Mouse (Mus musculus): ENCODE results near the gene Zbtb8a. TPM values are rescaled to one million over a fixed set of nuclear protein-coding genes. Genes with fewer than 3 reads are reported as not detected.

The Zbtb8a gene
- polyA plus RNA-seq, 1 experiment, result not detected

DNA sequence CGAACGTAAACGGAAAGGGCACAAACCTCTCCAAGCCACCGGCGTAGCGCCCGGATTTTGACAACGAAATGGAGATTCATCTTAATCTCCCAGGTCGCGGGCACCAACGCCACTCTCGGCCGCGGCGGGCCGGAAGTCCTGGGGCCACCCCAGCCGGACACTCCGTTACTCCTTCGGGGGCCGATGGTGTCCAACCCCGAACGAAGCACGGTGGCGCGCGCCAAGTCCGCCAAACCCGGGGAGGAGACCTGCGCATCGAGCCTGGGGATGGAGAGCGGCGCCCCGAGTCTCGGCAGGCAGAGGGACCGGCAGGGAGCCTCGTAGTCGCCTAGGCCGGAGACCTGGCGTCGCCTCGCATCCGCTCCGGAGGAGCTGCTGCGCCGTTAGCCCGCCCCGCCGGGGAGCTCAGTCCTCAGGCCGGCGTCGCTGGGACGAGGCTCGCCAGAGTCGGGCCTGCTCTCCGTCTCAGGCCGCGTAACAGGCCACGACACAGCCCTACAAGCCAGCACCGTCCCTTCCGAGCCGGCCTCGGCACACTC, 43.2 kb downstream of the Zbtb8a start:
- Histone ChIP-seq H3K4me1 (ENCODE audit: control insufficient read depth, insufficient read depth, low read length) (peaks cover 2% of the 10 kb centered on the region; the same call in 1 of the 2 replicates), H3K27ac (ENCODE audit: insufficient read depth, low read depth, low read length) (peak overlapping the region; percentile 52), H3K4me3 (ENCODE audit: insufficient read depth, low read depth, low read length) (peak overlapping the region; percentile 84)
- TF ChIP-seq POLR2A (IDR thresholded peaks at IDR 0.05; ENCODE audit: insufficient read depth, low read depth, low read length) (no peak), CTCF (IDR thresholded peaks at IDR 0.05; ENCODE audit: insufficient read depth, low read depth, low read length) (no peak)
- under 1% methylated on average over 62 of the region's 62 CpGs for WGBS

DNA sequence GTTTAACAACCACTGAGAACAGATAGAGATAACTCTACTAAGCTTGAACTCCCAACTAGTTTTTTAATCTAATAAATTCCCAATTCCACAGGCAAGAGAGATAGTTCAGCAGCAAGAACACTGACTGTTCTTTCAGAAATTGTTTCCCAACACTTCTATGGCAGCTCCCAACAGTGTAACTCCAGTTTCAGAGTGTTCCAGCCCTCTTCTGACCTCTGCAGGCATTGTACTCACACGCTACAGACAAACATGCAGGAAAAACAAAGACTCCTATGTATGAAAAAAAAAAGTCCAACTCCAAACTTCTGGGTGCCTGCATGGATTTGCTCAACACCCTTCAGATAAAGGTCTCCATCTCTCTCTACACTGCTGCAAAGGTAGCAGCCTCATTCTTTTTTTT, 45.1 kb downstream of the Zbtb8a start:
- Histone ChIP-seq H3K4me3 (ENCODE audit: insufficient read depth, low read depth, low read length) (no peak overlapping the region), H3K4me1 (ENCODE audit: control insufficient read depth, insufficient read depth, low read length) (peaks cover 2% of the 10 kb centered on the region; the same call in 1 of the 2 replicates), H3K27ac (ENCODE audit: insufficient read depth, low read depth, low read length) (no peak overlapping the region)
- TF ChIP-seq CTCF (IDR thresholded peaks at IDR 0.05; ENCODE audit: insufficient read depth, low read depth, low read length) (no peak), POLR2A (IDR thresholded peaks at IDR 0.05; ENCODE audit: insufficient read depth, low read depth, low read length) (no peak)
- WGBS, result 9% methylated on average over 1 of the region's 1 CpGs

DNA sequence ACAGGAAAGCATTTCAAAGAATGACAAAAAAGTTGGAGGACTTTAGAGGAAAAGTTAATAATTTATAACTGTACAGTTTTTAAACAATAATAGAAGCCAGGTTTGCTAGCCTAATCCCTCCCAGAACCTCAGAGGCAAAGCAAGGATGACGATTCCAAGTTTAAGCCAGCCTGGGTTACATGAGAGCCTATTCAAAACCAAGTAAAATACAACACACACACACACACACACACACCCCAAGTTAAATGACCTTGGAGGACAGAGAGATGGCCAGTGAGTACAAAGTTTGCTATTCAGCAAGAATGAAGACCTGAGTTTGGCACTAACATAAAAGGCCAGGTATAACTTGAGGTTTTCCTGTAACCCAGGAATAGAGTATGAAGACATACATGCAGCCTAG, 51.7 kb downstream of the Zbtb8a start:
- TF ChIP-seq POLR2A (IDR thresholded peaks at IDR 0.05; ENCODE audit: insufficient read depth, low read depth, low read length), result no peak
- TF ChIP-seq CTCF (IDR thresholded peaks at IDR 0.05; ENCODE audit: insufficient read depth, low read depth, low read length), result no peak
- Histone ChIP-seq H3K4me3 (ENCODE audit: insufficient read depth, low read depth, low read length) (no peak overlapping the region), H3K4me1 (ENCODE audit: control insufficient read depth, insufficient read depth, low read length) (no peaks in the 10 kb centered on the region), H3K27ac (ENCODE audit: insufficient read depth, low read depth, low read length) (no peak overlapping the region)
- WGBS, result 28% methylated on average over 1 of the region's 1 CpGs

DNA sequence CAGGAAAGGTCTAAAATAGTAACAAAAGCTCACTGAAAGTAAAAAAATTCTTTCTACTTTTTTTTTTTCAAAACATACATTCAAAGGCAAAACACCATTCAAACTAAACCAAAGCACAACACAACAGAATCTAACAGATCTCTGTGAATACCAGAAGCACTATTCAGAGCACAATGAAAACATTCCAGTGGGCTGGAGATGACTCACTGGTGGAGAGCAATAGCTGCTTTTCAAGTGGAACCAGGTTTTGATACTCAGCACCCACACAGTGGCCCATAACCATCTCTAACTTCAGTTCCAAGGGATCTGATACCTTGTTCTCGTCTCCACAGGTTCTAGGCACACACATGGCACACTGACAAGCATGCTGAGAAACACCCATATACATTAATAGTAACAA, 53.2 kb downstream of the Zbtb8a start:
- Histone ChIP-seq H3K4me1 (ENCODE audit: control insufficient read depth, insufficient read depth, low read length) (no peaks in the 10 kb centered on the region), H3K27ac (ENCODE audit: insufficient read depth, low read depth, low read length) (no peak overlapping the region), H3K4me3 (ENCODE audit: insufficient read depth, low read depth, low read length) (no peak overlapping the region)
- no peak for TF ChIP-seq POLR2A (IDR thresholded peaks at IDR 0.05; ENCODE audit: insufficient read depth, low read depth, low read length)
- TF ChIP-seq CTCF (IDR thresholded peaks at IDR 0.05; ENCODE audit: insufficient read depth, low read depth, low read length), result no peak
- 43% methylated on average over 1 of the region's 1 CpGs for WGBS

DNA sequence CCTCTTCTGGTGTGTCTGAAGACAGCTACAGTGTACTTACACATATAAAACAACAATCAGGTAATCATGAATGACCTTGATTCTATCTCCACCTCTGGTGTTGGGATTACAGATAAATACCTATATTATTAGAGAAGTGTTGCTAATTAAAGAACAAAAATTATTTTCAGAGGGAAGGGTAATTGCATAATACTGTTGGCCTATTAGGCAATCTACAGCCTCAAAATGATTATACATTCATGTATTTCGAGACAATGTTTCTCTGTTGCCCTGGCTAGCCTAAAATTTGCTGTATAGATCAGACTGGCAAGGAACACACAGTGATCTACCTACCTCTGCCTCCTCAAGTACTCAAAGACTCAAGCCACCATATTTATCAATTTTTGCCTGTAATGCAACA, 54.4 kb downstream of the Zbtb8a start:
- 79% methylated on average over 1 of the region's 1 CpGs for WGBS
- Histone ChIP-seq H3K4me3 (ENCODE audit: insufficient read depth, low read depth, low read length) (no peak overlapping the region), H3K27ac (ENCODE audit: insufficient read depth, low read depth, low read length) (no peak overlapping the region), H3K4me1 (ENCODE audit: control insufficient read depth, insufficient read depth, low read length) (no peaks in the 10 kb centered on the region)
- TF ChIP-seq CTCF (IDR thresholded peaks at IDR 0.05; ENCODE audit: insufficient read depth, low read depth, low read length) (no peak), POLR2A (IDR thresholded peaks at IDR 0.05; ENCODE audit: insufficient read depth, low read depth, low read length) (no peak)

DNA sequence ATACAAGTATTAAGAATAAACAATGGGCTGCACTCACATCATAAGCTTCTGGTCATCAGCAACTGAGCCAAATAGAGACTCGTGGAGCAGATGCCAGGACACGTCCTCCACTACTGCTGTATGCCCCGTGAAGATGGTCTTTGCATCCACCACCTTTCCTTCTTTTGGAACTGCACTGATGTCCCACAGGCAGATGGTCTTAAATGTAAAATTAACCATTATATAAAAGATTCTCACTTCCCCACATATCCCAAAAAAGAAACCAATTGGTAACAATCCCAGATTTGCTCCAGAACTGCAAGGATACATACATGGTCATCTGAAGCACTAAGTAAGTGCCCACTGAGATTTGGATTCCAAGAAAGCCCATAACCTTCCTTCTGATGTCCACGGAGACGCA, 55.9 kb downstream of the Zbtb8a start:
- no peak overlapping the region for H3K27ac ChIP-seq (ENCODE audit: insufficient read depth, low read depth, low read length)
- no peaks in the 10 kb centered on the region for H3K4me1 ChIP-seq (ENCODE audit: control insufficient read depth, insufficient read depth, low read length)
- WGBS, result 92% methylated on average over 5 of the region's 5 CpGs

DNA sequence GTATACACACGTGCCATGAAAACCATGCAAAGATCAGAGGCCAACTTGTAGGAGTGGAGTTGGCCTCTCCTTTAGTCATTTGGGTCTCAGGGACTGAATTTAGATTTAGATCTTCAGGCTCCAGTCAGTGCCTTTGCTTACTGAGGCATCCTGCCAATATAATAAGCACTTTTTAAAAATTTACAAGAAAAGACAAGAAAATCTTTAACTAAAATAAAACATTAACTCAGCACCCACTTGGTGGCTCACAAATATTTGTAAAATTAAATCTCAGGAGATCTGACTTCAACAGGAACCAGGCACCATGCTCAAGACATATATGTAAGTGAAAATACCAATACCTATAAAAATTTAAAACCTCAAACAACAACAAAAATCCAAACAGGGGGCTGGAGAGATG, 57.0 kb downstream of the Zbtb8a start:
- TF ChIP-seq POLR2A (IDR thresholded peaks at IDR 0.05; ENCODE audit: insufficient read depth, low read depth, low read length) (no peak), CTCF (IDR thresholded peaks at IDR 0.05; ENCODE audit: insufficient read depth, low read depth, low read length) (no peak)
- WGBS, result 94% methylated on average over 1 of the region's 1 CpGs
- Histone ChIP-seq H3K4me1 (ENCODE audit: control insufficient read depth, insufficient read depth, low read length) (no peaks in the 10 kb centered on the region), H3K27ac (ENCODE audit: insufficient read depth, low read depth, low read length) (no peak overlapping the region), H3K4me3 (ENCODE audit: insufficient read depth, low read depth, low read length) (no peak overlapping the region)

More for the DNA sequence above, 55.9 kb downstream of the Zbtb8a start:
- H3K4me3 ChIP-seq (ENCODE audit: insufficient read depth, low read depth, low read length), result no peak overlapping the region
- TF ChIP-seq POLR2A (IDR thresholded peaks at IDR 0.05; ENCODE audit: insufficient read depth, low read depth, low read length), result no peak
- TF ChIP-seq CTCF (IDR thresholded peaks at IDR 0.05; ENCODE audit: insufficient read depth, low read depth, low read length), result no peak

DNA sequence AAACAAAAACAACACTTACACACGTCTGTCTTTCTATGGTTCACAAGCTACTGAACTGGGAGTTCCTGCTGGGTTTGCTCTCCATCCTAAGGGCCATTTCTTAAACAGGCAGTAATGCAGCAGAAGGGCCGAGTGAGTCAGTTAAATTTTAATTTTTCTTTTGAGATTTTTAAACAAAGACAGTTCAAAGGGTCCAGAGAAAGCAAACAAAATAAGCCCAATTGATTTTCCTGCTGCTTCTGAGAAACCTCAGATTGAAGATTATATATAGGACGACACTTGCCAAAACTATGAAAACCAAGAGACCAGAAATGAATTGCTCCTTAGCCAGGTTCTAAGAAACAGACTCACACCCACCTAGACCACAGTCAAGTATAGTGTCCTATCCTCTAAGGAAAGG, 64.0 kb downstream of the Zbtb8a start:
- no peak overlapping the region for H3K27ac ChIP-seq (ENCODE audit: insufficient read depth, low read depth, low read length)
- H3K4me3 ChIP-seq (ENCODE audit: insufficient read depth, low read depth, low read length), result no peak overlapping the region
- no peaks in the 10 kb centered on the region for H3K4me1 ChIP-seq (ENCODE audit: control insufficient read depth, insufficient read depth, low read length)
- WGBS, result 69% methylated on average over 3 of the region's 3 CpGs
- TF ChIP-seq POLR2A (IDR thresholded peaks at IDR 0.05; ENCODE audit: insufficient read depth, low read depth, low read length), result no peak
- TF ChIP-seq CTCF (IDR thresholded peaks at IDR 0.05; ENCODE audit: insufficient read depth, low read depth, low read length), result no peak

DNA sequence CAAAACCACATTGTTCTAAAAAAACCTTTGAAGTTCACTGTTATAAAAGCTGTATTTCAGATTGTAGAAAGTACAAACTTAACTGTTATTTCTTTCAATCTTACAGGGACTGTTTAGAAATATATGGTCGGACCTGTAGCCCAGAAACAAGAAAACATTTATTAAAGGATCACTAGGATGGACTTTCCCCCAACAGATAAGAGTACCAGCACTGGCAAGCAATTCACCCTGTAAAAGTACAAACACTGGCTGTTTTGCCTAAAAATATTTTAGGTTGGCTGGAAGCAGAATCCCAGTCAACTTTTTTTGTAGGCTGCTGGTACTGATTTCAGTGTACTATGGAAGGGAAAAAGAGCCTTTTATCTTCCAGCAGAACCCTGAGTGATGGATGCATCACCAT, 70.0 kb downstream of the Zbtb8a start:
- no peaks in the 10 kb centered on the region for H3K4me1 ChIP-seq (ENCODE audit: control insufficient read depth, insufficient read depth, low read length)
- 89% methylated on average over 1 of the region's 1 CpGs for WGBS
- no peak overlapping the region for H3K4me3 ChIP-seq (ENCODE audit: insufficient read depth, low read depth, low read length)
- H3K27ac ChIP-seq (ENCODE audit: insufficient read depth, low read depth, low read length), result no peak overlapping the region
- TF ChIP-seq POLR2A (IDR thresholded peaks at IDR 0.05; ENCODE audit: insufficient read depth, low read depth, low read length), result no peak
- no peak for TF ChIP-seq CTCF (IDR thresholded peaks at IDR 0.05; ENCODE audit: insufficient read depth, low read depth, low read length)

DNA sequence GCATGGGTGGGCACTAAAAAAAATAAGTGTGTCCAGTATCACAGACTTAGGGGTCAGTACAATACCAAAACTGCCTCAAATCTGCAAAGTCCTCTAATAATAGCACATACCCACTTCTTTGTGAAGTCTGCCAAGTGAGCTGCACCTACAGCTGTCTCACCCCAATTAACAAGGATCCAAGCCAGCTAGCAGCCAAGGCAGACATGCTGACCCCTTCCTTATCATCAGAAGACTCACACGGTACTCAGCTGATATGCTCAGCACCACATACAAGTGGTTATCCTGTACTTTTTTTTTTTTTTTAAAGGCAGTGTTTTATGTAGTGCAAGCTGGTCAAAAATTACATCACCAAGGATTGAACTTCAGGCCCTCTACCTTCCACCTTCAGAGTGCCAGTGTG, 73.6 kb downstream of the Zbtb8a start:
- WGBS, result 53% methylated on average over 1 of the region's 1 CpGs
- no peak overlapping the region for H3K4me3 ChIP-seq (ENCODE audit: insufficient read depth, low read depth, low read length)
- no peak overlapping the region for H3K27ac ChIP-seq (ENCODE audit: insufficient read depth, low read depth, low read length)
- no peaks in the 10 kb centered on the region for H3K4me1 ChIP-seq (ENCODE audit: control insufficient read depth, insufficient read depth, low read length)
- TF ChIP-seq CTCF (IDR thresholded peaks at IDR 0.05; ENCODE audit: insufficient read depth, low read depth, low read length), result no peak
